In the genomic region with DNA sequence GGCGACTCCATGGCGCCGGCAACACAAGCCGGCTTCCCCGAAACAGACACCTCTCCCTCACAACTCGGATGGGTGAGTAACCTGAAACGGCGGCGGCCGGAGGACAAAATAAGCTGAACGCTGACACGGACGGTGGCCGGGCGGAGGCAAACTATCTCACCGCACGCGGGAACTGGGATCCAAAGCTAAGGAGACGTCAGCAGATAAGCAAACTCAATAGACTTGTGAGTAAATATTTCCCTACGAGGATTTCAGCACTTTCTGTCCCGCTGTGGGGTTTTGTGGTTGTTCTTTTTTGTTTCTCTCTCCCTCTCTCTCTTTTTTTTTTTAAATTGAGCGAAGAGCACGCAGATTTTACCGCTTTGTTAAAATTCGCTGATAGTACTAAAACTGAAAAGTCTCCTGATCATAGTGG, we compare ENCODE assay signal across 8 mouse cellular contexts. TPM values are rescaled to one million over a fixed set of nuclear protein-coding genes. Genes with fewer than 3 reads are reported as not detected.
DNase-seq lines count a peak whose midpoint lies in the region; ATAC-seq lines count a peak whose summit lies in the region.

A gene (minus strand): TSS at position 81 of the 415 bp plus-strand sequence.

- H3K9me3 ChIP-seq in hindbrain, embryonic 11.5 days (ENCODE audit: control insufficient read depth, low read length) = no peaks in the 10 kb centered on the region

- H3K36me3 ChIP-seq in hindbrain, embryonic 11.5 days (ENCODE audit: control insufficient read depth, insufficient read depth, low read length) = no peaks in the 10 kb centered on the region

- H3K9ac ChIP-seq in hindbrain, embryonic 11.5 days (ENCODE audit: low read depth, low read length) = peak within 1 kb of the TSS; percentile 78

- peak within 1 kb of the TSS; percentile 82 for H3K4me3 ChIP-seq in hindbrain, embryonic 11.5 days (ENCODE audit: low read depth, low read length)

- no peaks in the 10 kb centered on the region for H3K27me3 ChIP-seq in hindbrain, embryonic 11.5 days (ENCODE audit: control insufficient read depth, insufficient read depth, low read length)

- DNase-seq in Muller cell, postnatal 12 days (ENCODE audit: inconsistent ontology term) = peak; percentile 97
- DNase-seq in cerebellum, adult 9-11 months = peak; percentile 94
- DNase-seq in frontal cortex, adult 2 months (ENCODE audit: extremely low spot score in 1 of 2, low spot score in 1 of 2) = peak; percentile 88 to 99
- DNase-seq in hindbrain, embryonic 11.5 days (ENCODE audit: low spot score) = peak; percentile 96
- peak; percentile 97 to 98 for DNase-seq in layer of hippocampus, postnatal 10 days (ENCODE audit: low spot score in 2 of 2)
- DNase-seq in lung, postnatal 10 days = peak; percentile 97
- peak; percentile 96 for DNase-seq in ovary, postnatal 36 days (ENCODE audit: low spot score)
- peak; percentile 88 for DNase-seq in thymus, postnatal 25 days

- H3K4me1 ChIP-seq in hindbrain, embryonic 11.5 days (replicated peaks; ENCODE audit: control insufficient read depth, insufficient read depth, low read length) = no peaks in the 10 kb centered on the region

- ATAC-seq in hindbrain, embryonic 11.5 days (ENCODE audit: low FRiP score) = peak; percentile 81

- peak within 1 kb of the TSS; percentile 64 for H3K4me2 ChIP-seq in hindbrain, embryonic 11.5 days (replicated peaks; ENCODE audit: low read depth, low read length)

- WGBS in hindbrain, embryonic 11.5 days = under 1% methylated on average over 25 of the region's 25 CpGs

- H3K27ac ChIP-seq in hindbrain, embryonic 11.5 days (ENCODE audit: low read depth, low read length) = 0 out of 2 replicates have a peak within 1 kb of the TSS, but pooled peaks have one; percentile 30

RNA-seq across cellular contexts. Expression of the gene that starts here (rescaled TPM):
- polyA plus RNA-seq in frontal cortex, adult 2 months (2012; rRNA removed) = 21.9 and 23.6 TPM in 2 replicates
- polyA plus RNA-seq in hindbrain, embryonic 11.5 days (2014; fragmentation: Nextera tagmentation; extraction: Ambion mirVana) = 10.2 TPM in 2 replicates
- total RNA-seq in layer of hippocampus, postnatal 10 days (2021) = 10 to 100 TPM; 22.6 to 23.1 TPM

Comparison
In these comparisons a context has a peak if more than half of its experiments do, and no peak if none do; other contexts are left out.
1. Peak in every context shown above with its lines: DNase-seq, ATAC-seq, H3K4me3 ChIP-seq and H3K27ac ChIP-seq.